Mouse (Mus musculus) heart, embryonic 10.5 days (tissue): ENCODE measurements around the gene Slc19a2. TPM values are rescaled to one million over a fixed set of nuclear protein-coding genes. Genes with fewer than 3 reads are reported as not detected.
A peak's percentile ranks its signal among the peaks of the same experiment; 100 is the strongest.

ENCODE experiments used
- DNase-seq: peaks from one replicate; pipeline ENCODE4 v3.0.0-alpha.2; 2017; ENCODE audit warnings: low spot score
- H3K27ac ChIP-seq: fragments of 300-500 bp; sonication (generic); 2 replicates; pipeline ENCODE4 v1.5.1; 2016; ENCODE audit warnings: mild to moderate bottlenecking
- H3K27me3 ChIP-seq: fragments of 300-500 bp; sonication (generic); 2 replicates; pipeline ENCODE4 v1.6.1; 2016; ENCODE audit warnings: mild to moderate bottlenecking; ENCODE audit not compliant: poor library complexity, insufficient read depth, severe bottlenecking
- H3K36me3 ChIP-seq: fragments of 300-500 bp; sonication (generic); 2 replicates; pipeline ENCODE4 v1.6.1; 2016; ENCODE audit warnings: mild to moderate bottlenecking, moderate library complexity
- H3K4me1 ChIP-seq: fragments of 300-500 bp; sonication (generic); 2 replicates; pipeline ENCODE4 v1.6.1; 2016; ENCODE audit warnings: mild to moderate bottlenecking
- H3K4me3 ChIP-seq: fragments of 300-500 bp; sonication (generic); 2 replicates; pipeline ENCODE4 v1.5.1; 2016; ENCODE audit warnings: mild to moderate bottlenecking, moderate library complexity
- H3K9me3 ChIP-seq: fragments of 300-500 bp; sonication (generic); 2 replicates; pipeline ENCODE4 v1.6.1; 2016; ENCODE audit warnings: mild to moderate bottlenecking, moderate library complexity
- WGBS: fragments of 180-500 bp; shearing (Covaris S2); methylation state at CpG from one replicate; pipeline ENCODE4 v1.1.7; 2016; 5-methylcytosine and 5-hydroxymethylcytosine counted together
- polyA plus RNA-seq: library from polyadenylated mRNA; unstranded; fragments of >200 nt; fragmentation: Nextera tagmentation; extraction: Ambion mirVana; gene quantifications from 2 replicates; pipeline ENCODE4 v1.2.1, GENCODE M21; 2016

The Slc19a2 gene
- polyA plus RNA-seq, 1 experiment from 2014 or later: 11.2 TPM

GRCm38 (mm10) chr1:164233447-164233846 is 15.4 kb upstream of the Slc19a2 start:
- Histone ChIP-seq H3K4me1 (no peaks in the 10 kb centered on the region), H3K36me3 (no peaks in the 10 kb centered on the region), H3K27ac (no peak overlapping the region), H3K9me3 (no peaks in the 10 kb centered on the region), H3K4me3 (no peak overlapping the region), H3K27me3 (no peaks in the 10 kb centered on the region)
- 53% methylated on average over 1 of the region's 1 CpGs for WGBS
- no peak for DNase-seq

GRCm38 (mm10) chr1:164235078-164235477 is 13.8 kb upstream of the Slc19a2 start:
- no peak for DNase-seq
- Histone ChIP-seq H3K27ac (no peak overlapping the region), H3K4me1 (no peaks in the 10 kb centered on the region), H3K27me3 (no peaks in the 10 kb centered on the region), H3K36me3 (no peaks in the 10 kb centered on the region), H3K4me3 (no peak overlapping the region), H3K9me3 (no peaks in the 10 kb centered on the region)
- WGBS: 55% methylated on average over 7 of the region's 7 CpGs

GRCm38 (mm10) chr1:164236078-164236477 is 12.8 kb upstream of the Slc19a2 start:
- H3K27me3 ChIP-seq: no peaks in the 10 kb centered on the region
- H3K9me3 ChIP-seq: no peaks in the 10 kb centered on the region
- H3K27ac ChIP-seq: no peak overlapping the region
- H3K4me1 ChIP-seq: no peaks in the 10 kb centered on the region
- H3K4me3 ChIP-seq: no peak overlapping the region
- WGBS: 61% methylated on average over 7 of the region's 7 CpGs
- no peak for DNase-seq
- no peaks in the 10 kb centered on the region for H3K36me3 ChIP-seq

- no peaks in the 10 kb centered on the region for H3K9me3 ChIP-seq
- no peaks in the 10 kb centered on the region for H3K27me3 ChIP-seq
- H3K27ac ChIP-seq: no peak overlapping the region
- H3K36me3 ChIP-seq: no peaks in the 10 kb centered on the region
- no peak for DNase-seq
- no peak overlapping the region for H3K4me3 ChIP-seq
- WGBS: 79% methylated on average over 2 of the region's 2 CpGs
- no peaks in the 10 kb centered on the region for H3K4me1 ChIP-seq
These were observed 7.4 kb upstream of the Slc19a2 start for GRCm38 (mm10) chr1:164241494-164241893.

- Histone ChIP-seq H3K27me3 (no peaks in the 10 kb centered on the region), H3K4me1 (peaks cover 3% of the 10 kb centered on the region), H3K9me3 (no peaks in the 10 kb centered on the region), H3K4me3 (no peak overlapping the region), H3K36me3 (no peaks in the 10 kb centered on the region), H3K27ac (no peak overlapping the region)
- DNase-seq: no peak
- 60% methylated on average over 8 of the region's 8 CpGs for WGBS
These were observed 6.0 kb upstream of the Slc19a2 start for GRCm38 (mm10) chr1:164242809-164243208.

- Histone ChIP-seq H3K4me3 (peak overlapping the region; percentile 84), H3K36me3 (no peaks in the 10 kb centered on the region), H3K4me1 (peaks cover 17% of the 10 kb centered on the region), H3K27ac (peak overlapping the region; percentile 93), H3K9me3 (no peaks in the 10 kb centered on the region), H3K27me3 (no peaks in the 10 kb centered on the region)
- no peak for DNase-seq
- WGBS: 41% methylated on average over 8 of the region's 8 CpGs
These were observed 1.4 kb upstream of the Slc19a2 start for GRCm38 (mm10) chr1:164247442-164247841.

- WGBS: 9% methylated on average over 10 of the region's 10 CpGs
- no peaks in the 10 kb centered on the region for H3K36me3 ChIP-seq
- H3K4me1 ChIP-seq: peaks cover 17% of the 10 kb centered on the region
- no peak for DNase-seq
- H3K27me3 ChIP-seq: no peaks in the 10 kb centered on the region
- H3K27ac ChIP-seq: peak overlapping the region; percentile 93
- H3K4me3 ChIP-seq: peak overlapping the region; percentile 84
- no peaks in the 10 kb centered on the region for H3K9me3 ChIP-seq
These were observed 875 bp upstream of the Slc19a2 start for GRCm38 (mm10) chr1:164247971-164248370.

- under 1% methylated on average over 33 of the region's 33 CpGs for WGBS
- H3K36me3 ChIP-seq: no peaks in the 10 kb centered on the region
- H3K27me3 ChIP-seq: no peaks in the 10 kb centered on the region
- H3K27ac ChIP-seq: peak overlapping the region; percentile 93
- no peak for DNase-seq
- peak overlapping the region; percentile 84 for H3K4me3 ChIP-seq
- no peaks in the 10 kb centered on the region for H3K9me3 ChIP-seq
- peaks cover 17% of the 10 kb centered on the region for H3K4me1 ChIP-seq
These were observed 476 bp downstream of the Slc19a2 start for GRCm38 (mm10) chr1:164249332-164249711.

GRCm38 (mm10) chr1:164250391-164251150 is 1.7 kb downstream of the Slc19a2 start:
- 0 out of 2 replicates have a peak overlapping the region, but pooled peaks have one; percentile 93 for H3K27ac ChIP-seq
- no peaks in the 10 kb centered on the region for H3K27me3 ChIP-seq
- DNase-seq: no peak
- peaks cover 23% of the 10 kb centered on the region for H3K4me1 ChIP-seq
- WGBS: 61% methylated on average over 8 of the region's 8 CpGs
- no peaks in the 10 kb centered on the region for H3K36me3 ChIP-seq
- H3K9me3 ChIP-seq: no peaks in the 10 kb centered on the region
- peak overlapping the region; percentile 84 for H3K4me3 ChIP-seq

GRCm38 (mm10) chr1:164251438-164251837 is 2.6 kb downstream of the Slc19a2 start:
- Histone ChIP-seq H3K9me3 (no peaks in the 10 kb centered on the region), H3K27me3 (no peaks in the 10 kb centered on the region), H3K4me1 (peaks cover 23% of the 10 kb centered on the region), H3K36me3 (peaks cover 2% of the 10 kb centered on the region; the same call in 1 of the 2 replicates), H3K27ac (no peak overlapping the region), H3K4me3 (no peak overlapping the region)
- DNase-seq: no peak
- 85% methylated on average over 1 of the region's 1 CpGs for whole genome bisulfite sequencing

GRCm38 (mm10) chr1:164252551-164252950 is 3.7 kb downstream of the Slc19a2 start:
- peaks cover 22% of the 10 kb centered on the region for H3K4me1 ChIP-seq
- H3K27ac ChIP-seq: no peak overlapping the region
- no peaks in the 10 kb centered on the region for H3K9me3 ChIP-seq
- H3K4me3 ChIP-seq: no peak overlapping the region
- H3K27me3 ChIP-seq: no peaks in the 10 kb centered on the region
- no peak for DNase-seq
- peaks cover 12% of the 10 kb centered on the region for H3K36me3 ChIP-seq
- WGBS: 74% methylated on average over 5 of the region's 5 CpGs

GRCm38 (mm10) chr1:164254836-164255235 is 6.0 kb downstream of the Slc19a2 start:
- peaks cover 12% of the 10 kb centered on the region for H3K36me3 ChIP-seq
- no peak overlapping the region for H3K4me3 ChIP-seq
- 68% methylated on average over 3 of the region's 3 CpGs for WGBS

GRCm38 (mm10) chr1:164260171-164261028 is 11.6 kb downstream of the Slc19a2 start:
- H3K36me3 ChIP-seq: peaks cover 38% of the 10 kb centered on the region
- no peaks in the 10 kb centered on the region for H3K27me3 ChIP-seq
- no peak overlapping the region for H3K27ac ChIP-seq
- no peak overlapping the region for H3K4me3 ChIP-seq
- no peak for DNase-seq
- no peaks in the 10 kb centered on the region for H3K9me3 ChIP-seq
- H3K4me1 ChIP-seq: no peaks in the 10 kb centered on the region
- 84% methylated on average over 16 of the region's 16 CpGs for WGBS

More at GRCm38 (mm10) chr1:164254836-164255235, 6.0 kb downstream of the Slc19a2 start:
- Histone ChIP-seq H3K27ac (no peak overlapping the region), H3K27me3 (no peaks in the 10 kb centered on the region), H3K4me1 (peaks cover 17% of the 10 kb centered on the region), H3K9me3 (no peaks in the 10 kb centered on the region)
- DNase-seq: no peak
